Mouse (Mus musculus): Measurements from ENCODE around the gene Sec61a2. TPM values are rescaled to one million over a fixed set of nuclear protein-coding genes. Genes with fewer than 3 reads are reported as not detected.

The Sec61a2 gene
- polyA plus RNA-seq, 1 experiment from 2014 or later = 48.0 TPM

DNA sequence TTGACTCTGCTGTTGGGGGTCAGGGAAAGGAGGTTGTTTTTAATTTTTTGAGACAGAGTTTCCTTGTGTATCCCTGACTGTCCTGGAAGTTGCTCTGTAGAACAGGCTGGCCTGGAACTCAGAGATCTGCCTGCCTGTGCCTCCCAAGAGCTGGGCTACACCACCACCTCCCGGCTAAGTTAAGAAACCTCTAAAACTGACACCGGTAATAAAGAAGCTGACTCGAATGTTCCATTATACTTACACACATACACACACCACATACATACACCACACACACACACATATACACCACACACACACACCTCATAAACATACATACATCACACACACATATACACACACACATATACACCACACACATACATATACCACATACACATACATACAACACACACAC, 39.7 kb upstream of the Sec61a2 start:
- Histone ChIP-seq H3K4me1 (ENCODE audit: control insufficient read depth, insufficient read depth, low read length) (no peaks in the 10 kb centered on the region), H3K9ac (ENCODE audit: low read length) (no peak overlapping the region), H3K27ac (ENCODE audit: low read length) (no peak overlapping the region), H3K36me3 (ENCODE audit: control insufficient read depth, insufficient read depth) (no peaks in the 10 kb centered on the region), H3K9me3 (replicated peaks; ENCODE audit: control insufficient read depth, low read length) (no peaks in the 10 kb centered on the region), H3K4me2 (ENCODE audit: low read depth, low read length) (no peak overlapping the region), H3K4me3 (ENCODE audit: low read length) (no peak overlapping the region), H3K27me3 (ENCODE audit: control insufficient read depth, insufficient read depth, low read length) (no peaks in the 10 kb centered on the region)
- 92% methylated on average over 3 of the region's 3 CpGs for WGBS
- no peak for ATAC-seq (replicated peaks; ENCODE audit: extremely low read depth, insufficient read depth, low FRiP score)

DNA sequence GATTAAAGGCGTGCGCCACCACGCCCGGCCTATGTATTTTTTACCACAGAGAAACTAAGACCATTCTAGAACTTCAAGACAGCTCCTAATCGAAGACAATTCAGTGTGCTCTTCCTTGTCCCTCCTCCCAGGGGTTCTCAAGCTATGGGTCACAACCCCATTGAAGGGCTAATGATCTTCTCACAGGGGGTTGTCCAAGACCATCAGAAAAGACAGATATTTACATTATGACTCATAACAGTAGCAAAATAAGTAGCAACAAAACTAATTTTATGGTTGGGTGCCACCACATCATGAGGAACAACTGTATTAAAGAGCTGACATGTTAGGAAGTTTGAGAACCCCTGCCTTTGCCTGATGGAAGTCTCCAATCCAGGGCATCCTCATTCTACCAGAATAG, 36.7 kb upstream of the Sec61a2 start:
- no peaks in the 10 kb centered on the region for H3K36me3 ChIP-seq (ENCODE audit: control insufficient read depth, insufficient read depth)
- no peak overlapping the region for H3K9ac ChIP-seq (ENCODE audit: low read length)
- 94% methylated on average over 5 of the region's 5 CpGs for WGBS

DNA sequence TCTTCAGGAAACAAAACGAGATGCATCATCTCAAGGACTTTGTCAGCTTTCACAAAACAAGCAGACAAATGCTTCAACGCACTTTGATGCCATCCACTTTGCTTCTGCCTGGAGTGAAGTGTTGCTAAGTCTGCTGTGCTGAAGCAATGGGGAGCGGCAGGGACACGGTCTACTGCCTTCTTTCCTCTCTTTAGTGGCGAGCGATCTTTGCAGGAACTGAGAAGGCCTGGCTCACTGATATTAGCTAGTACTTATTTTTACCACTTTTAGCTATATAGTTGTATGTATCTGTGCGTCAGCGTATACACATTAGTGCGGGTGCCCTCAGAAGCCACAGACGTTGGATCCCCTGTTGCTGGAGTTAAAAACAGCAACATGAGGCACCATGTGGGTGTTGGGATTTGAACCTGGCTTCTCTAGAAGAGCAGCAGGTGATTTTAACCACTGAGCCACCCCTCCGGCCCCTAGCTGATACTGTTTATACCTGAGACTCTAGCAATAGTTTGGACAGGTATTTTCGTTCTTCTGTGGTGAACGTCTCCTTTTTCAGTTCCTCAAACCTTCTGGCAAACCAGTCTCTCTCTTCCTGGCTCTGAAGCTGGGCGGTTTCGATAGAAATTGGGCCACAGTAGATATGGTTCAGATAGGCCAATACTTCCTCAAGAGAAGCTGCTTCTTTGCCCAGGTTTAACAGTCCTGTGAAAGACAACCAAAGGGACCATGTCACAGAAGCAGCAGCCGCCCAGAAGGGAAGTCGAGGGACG, 35.2 kb upstream of the Sec61a2 start:
- no peak overlapping the region for H3K4me2 ChIP-seq (ENCODE audit: low read depth, low read length)
- no peaks in the 10 kb centered on the region for H3K4me1 ChIP-seq (ENCODE audit: control insufficient read depth, insufficient read depth, low read length)
- H3K27me3 ChIP-seq (ENCODE audit: control insufficient read depth, insufficient read depth, low read length) = no peaks in the 10 kb centered on the region
- no peak overlapping the region for H3K27ac ChIP-seq (ENCODE audit: low read length)
- WGBS = 86% methylated on average over 18 of the region's 18 CpGs
- no peaks in the 10 kb centered on the region for H3K36me3 ChIP-seq (ENCODE audit: control insufficient read depth, insufficient read depth)
- no peak for ATAC-seq (replicated peaks; ENCODE audit: extremely low read depth, insufficient read depth, low FRiP score)
- H3K4me3 ChIP-seq (ENCODE audit: low read length) = no peak overlapping the region
- H3K9ac ChIP-seq (ENCODE audit: low read length) = no peak overlapping the region
- no peaks in the 10 kb centered on the region for H3K9me3 ChIP-seq (replicated peaks; ENCODE audit: control insufficient read depth, low read length)

More for the DNA sequence above, 36.7 kb upstream of the Sec61a2 start:
- H3K9me3 ChIP-seq (replicated peaks; ENCODE audit: control insufficient read depth, low read length) = no peaks in the 10 kb centered on the region
- no peak overlapping the region for H3K4me2 ChIP-seq (ENCODE audit: low read depth, low read length)
- H3K27me3 ChIP-seq (ENCODE audit: control insufficient read depth, insufficient read depth, low read length) = no peaks in the 10 kb centered on the region
- no peak overlapping the region for H3K27ac ChIP-seq (ENCODE audit: low read length)
- no peaks in the 10 kb centered on the region for H3K4me1 ChIP-seq (ENCODE audit: control insufficient read depth, insufficient read depth, low read length)
- no peak overlapping the region for H3K4me3 ChIP-seq (ENCODE audit: low read length)
- ATAC-seq (replicated peaks; ENCODE audit: extremely low read depth, insufficient read depth, low FRiP score) = no peak

DNA sequence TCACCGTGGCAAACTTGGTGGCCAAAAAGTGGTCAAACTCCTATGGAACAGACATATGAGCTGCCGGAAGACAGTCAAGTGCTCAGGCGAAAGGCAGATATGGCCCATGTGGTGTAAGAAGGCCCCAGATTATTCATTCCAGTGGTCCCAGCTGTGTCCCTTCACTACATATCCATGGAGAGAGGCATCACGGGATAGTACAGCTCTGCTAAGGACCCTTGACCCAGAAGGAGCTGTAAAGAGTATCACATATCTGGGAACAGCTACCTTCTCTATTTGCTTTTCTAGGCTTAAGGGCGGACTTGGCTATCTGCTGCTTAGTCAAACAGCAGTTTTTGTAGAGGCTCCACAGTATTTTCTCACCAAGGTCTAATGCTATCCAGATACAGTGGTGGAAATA, 34.6 kb upstream of the Sec61a2 start:
- 76% methylated on average over 5 of the region's 5 CpGs for WGBS

DNA sequence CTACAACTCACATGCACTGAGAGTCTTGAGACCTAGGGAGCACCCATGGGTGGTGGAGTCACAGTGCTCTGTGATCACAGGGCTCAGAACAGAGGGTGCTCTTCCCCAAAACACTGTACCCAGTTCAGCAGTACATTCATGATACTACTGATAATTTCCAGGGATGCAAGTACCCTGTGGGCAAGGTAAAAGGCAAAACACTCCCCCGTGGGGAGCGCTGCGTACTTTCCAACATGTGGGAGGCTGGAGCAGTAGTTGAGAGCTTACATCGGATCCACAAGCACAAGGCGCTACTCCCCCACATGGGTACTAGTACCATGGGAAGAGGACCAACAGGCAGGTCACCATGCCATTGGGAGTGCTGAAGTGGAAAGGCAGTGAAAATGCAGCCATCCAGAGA, 32.2 kb upstream of the Sec61a2 start:
- Histone ChIP-seq H3K4me3 (ENCODE audit: low read length) (no peak overlapping the region), H3K27me3 (ENCODE audit: control insufficient read depth, insufficient read depth, low read length) (no peaks in the 10 kb centered on the region), H3K36me3 (ENCODE audit: control insufficient read depth, insufficient read depth) (no peaks in the 10 kb centered on the region), H3K9me3 (replicated peaks; ENCODE audit: control insufficient read depth, low read length) (no peaks in the 10 kb centered on the region), H3K4me2 (ENCODE audit: low read depth, low read length) (no peak overlapping the region), H3K4me1 (ENCODE audit: control insufficient read depth, insufficient read depth, low read length) (no peaks in the 10 kb centered on the region), H3K9ac (ENCODE audit: low read length) (no peak overlapping the region), H3K27ac (ENCODE audit: low read length) (no peak overlapping the region)
- WGBS = 91% methylated on average over 5 of the region's 5 CpGs
- no peak for ATAC-seq (replicated peaks; ENCODE audit: extremely low read depth, insufficient read depth, low FRiP score)

More for the DNA sequence above, 34.6 kb upstream of the Sec61a2 start:
- Histone ChIP-seq H3K27ac (ENCODE audit: low read length) (no peak overlapping the region), H3K9me3 (replicated peaks; ENCODE audit: control insufficient read depth, low read length) (no peaks in the 10 kb centered on the region), H3K36me3 (ENCODE audit: control insufficient read depth, insufficient read depth) (no peaks in the 10 kb centered on the region), H3K4me3 (ENCODE audit: low read length) (no peak overlapping the region), H3K4me2 (ENCODE audit: low read depth, low read length) (no peak overlapping the region), H3K27me3 (ENCODE audit: control insufficient read depth, insufficient read depth, low read length) (no peaks in the 10 kb centered on the region), H3K4me1 (ENCODE audit: control insufficient read depth, insufficient read depth, low read length) (no peaks in the 10 kb centered on the region), H3K9ac (ENCODE audit: low read length) (no peak overlapping the region)
- no peak for ATAC-seq (replicated peaks; ENCODE audit: extremely low read depth, insufficient read depth, low FRiP score)

DNA sequence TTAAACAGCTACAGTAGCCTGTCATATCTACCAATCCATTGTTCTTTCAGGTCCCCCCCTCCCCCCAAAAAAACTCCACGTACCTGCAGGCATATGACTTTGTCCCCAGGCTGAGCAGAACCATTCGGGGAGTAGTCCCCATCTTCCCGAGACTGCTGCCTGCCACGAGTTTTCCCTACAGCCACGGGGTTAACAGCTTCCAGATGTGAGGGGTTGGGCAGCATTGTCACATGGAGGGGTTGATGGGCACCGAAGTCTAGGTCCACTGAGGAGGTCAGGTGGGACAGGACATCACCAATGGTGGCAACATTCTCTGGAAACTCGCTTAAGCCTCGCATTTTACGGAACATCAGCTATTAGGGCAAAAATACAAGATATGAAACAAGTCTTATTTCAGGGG, 28.6 kb upstream of the Sec61a2 start:
- H3K36me3 ChIP-seq (ENCODE audit: control insufficient read depth, insufficient read depth) = no peaks in the 10 kb centered on the region
- no peak for ATAC-seq (replicated peaks; ENCODE audit: extremely low read depth, insufficient read depth, low FRiP score)

DNA sequence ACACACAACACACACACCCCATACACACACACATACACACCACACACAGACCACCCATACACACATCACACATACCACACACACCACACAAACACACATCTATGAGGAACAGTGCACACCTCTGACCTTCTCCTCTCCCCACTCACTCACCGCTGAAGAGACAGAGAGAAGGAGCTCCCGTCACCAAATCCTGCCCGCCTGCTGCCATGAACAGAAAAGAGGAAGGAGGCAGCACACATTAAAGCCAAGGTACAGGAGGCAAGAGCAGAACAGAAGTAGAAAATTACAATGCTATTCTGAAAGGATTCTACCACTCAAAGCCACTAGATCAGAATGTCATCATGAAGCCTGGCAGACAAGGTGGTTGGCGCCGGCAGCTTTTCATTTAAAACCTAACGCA, 27.6 kb upstream of the Sec61a2 start:
- H3K4me1 ChIP-seq (ENCODE audit: control insufficient read depth, insufficient read depth, low read length) = no peaks in the 10 kb centered on the region
- H3K9ac ChIP-seq (ENCODE audit: low read length) = no peak overlapping the region
- no peak for ATAC-seq (replicated peaks; ENCODE audit: extremely low read depth, insufficient read depth, low FRiP score)
- 80% methylated on average over 6 of the region's 6 CpGs for WGBS
- H3K4me2 ChIP-seq (ENCODE audit: low read depth, low read length) = no peak overlapping the region
- no peaks in the 10 kb centered on the region for H3K36me3 ChIP-seq (ENCODE audit: control insufficient read depth, insufficient read depth)
- no peak overlapping the region for H3K27ac ChIP-seq (ENCODE audit: low read length)
- H3K4me3 ChIP-seq (ENCODE audit: low read length) = no peak overlapping the region
- H3K27me3 ChIP-seq (ENCODE audit: control insufficient read depth, insufficient read depth, low read length) = no peaks in the 10 kb centered on the region
- H3K9me3 ChIP-seq (replicated peaks; ENCODE audit: control insufficient read depth, low read length) = no peaks in the 10 kb centered on the region

More for the DNA sequence above, 28.6 kb upstream of the Sec61a2 start:
- Histone ChIP-seq H3K4me1 (ENCODE audit: control insufficient read depth, insufficient read depth, low read length) (no peaks in the 10 kb centered on the region), H3K4me3 (ENCODE audit: low read length) (no peak overlapping the region), H3K27me3 (ENCODE audit: control insufficient read depth, insufficient read depth, low read length) (no peaks in the 10 kb centered on the region), H3K9me3 (replicated peaks; ENCODE audit: control insufficient read depth, low read length) (no peaks in the 10 kb centered on the region), H3K9ac (ENCODE audit: low read length) (no peak overlapping the region), H3K4me2 (ENCODE audit: low read depth, low read length) (no peak overlapping the region), H3K27ac (ENCODE audit: low read length) (no peak overlapping the region)
- WGBS = 79% methylated on average over 9 of the region's 9 CpGs

DNA sequence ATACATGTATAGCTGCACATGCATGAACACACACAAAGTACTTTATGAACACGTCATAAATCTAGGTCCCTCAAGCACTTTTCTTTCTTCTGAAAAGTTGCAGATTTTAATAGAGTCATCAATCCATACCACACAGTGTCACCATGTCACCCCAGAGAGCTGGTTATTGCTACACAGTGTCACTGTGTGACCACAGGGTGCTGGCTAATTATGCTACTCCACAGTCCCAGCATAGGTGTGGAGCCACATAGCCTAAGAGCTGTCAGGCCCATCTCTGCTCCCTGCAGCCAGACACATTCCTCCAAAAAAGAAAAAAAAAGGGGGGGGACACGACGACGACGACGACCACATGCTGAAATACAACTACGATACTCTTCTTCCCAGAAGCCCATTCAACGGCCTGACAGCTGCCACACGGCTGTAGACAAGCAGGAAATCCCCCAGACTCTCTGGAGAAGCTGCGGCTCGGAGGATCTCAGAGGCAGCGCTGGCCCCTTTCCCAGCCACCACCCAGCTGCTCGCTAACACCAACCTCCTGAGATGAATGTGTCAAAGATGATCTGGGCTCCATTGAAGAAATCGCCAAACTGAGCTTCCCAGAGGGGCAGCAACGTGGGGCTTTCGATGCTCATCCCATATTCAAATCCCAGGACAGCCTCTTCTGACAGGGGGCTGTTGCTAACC, 16.2 kb upstream of the Sec61a2 start:
- no peak overlapping the region for H3K4me2 ChIP-seq (ENCODE audit: low read depth, low read length)
- H3K27me3 ChIP-seq (ENCODE audit: control insufficient read depth, insufficient read depth, low read length) = no peaks in the 10 kb centered on the region
- H3K9me3 ChIP-seq (replicated peaks; ENCODE audit: control insufficient read depth, low read length) = no peaks in the 10 kb centered on the region
- no peak for ATAC-seq (replicated peaks; ENCODE audit: extremely low read depth, insufficient read depth, low FRiP score)
- WGBS = 54% methylated on average over 16 of the region's 16 CpGs
- no peak overlapping the region for H3K9ac ChIP-seq (ENCODE audit: low read length)
- no peak overlapping the region for H3K27ac ChIP-seq (ENCODE audit: low read length)
- no peaks in the 10 kb centered on the region for H3K4me1 ChIP-seq (ENCODE audit: control insufficient read depth, insufficient read depth, low read length)
- no peaks in the 10 kb centered on the region for H3K36me3 ChIP-seq (ENCODE audit: control insufficient read depth, insufficient read depth)
- H3K4me3 ChIP-seq (ENCODE audit: low read length) = no peak overlapping the region

DNA sequence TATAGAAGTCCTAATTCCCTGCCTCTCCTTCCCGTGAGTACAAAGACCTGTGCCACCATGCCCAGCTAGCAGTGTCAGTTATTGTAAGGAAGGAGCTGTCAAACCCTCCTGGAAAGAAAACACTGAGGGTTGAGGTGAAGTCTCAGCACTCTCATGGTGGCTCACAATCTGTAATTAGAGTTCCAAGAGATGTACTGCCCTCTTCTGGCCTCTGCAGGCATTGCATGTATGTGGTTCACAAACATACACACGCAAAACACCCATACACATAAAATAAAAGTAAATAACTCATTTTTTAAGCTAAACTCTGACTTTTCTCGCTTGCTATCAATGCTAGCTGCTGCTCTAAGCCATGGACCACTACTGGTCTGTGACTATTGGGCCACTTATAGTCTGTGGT, 11.4 kb upstream of the Sec61a2 start:
- H3K9ac ChIP-seq (ENCODE audit: low read length) = no peak overlapping the region
- no peak overlapping the region for H3K4me2 ChIP-seq (ENCODE audit: low read depth, low read length)
- H3K4me1 ChIP-seq (ENCODE audit: control insufficient read depth, insufficient read depth, low read length) = no peaks in the 10 kb centered on the region; the same call in 1 of the 2 replicates
- H3K27ac ChIP-seq (ENCODE audit: low read length) = no peak overlapping the region
- no peak for ATAC-seq (replicated peaks; ENCODE audit: extremely low read depth, insufficient read depth, low FRiP score)
- H3K4me3 ChIP-seq (ENCODE audit: low read length) = no peak overlapping the region
- H3K9me3 ChIP-seq (replicated peaks; ENCODE audit: control insufficient read depth, low read length) = no peaks in the 10 kb centered on the region
- no peaks in the 10 kb centered on the region; the same call in 1 of the 2 replicates for H3K36me3 ChIP-seq (ENCODE audit: control insufficient read depth, insufficient read depth)
- 60% methylated on average over 3 of the region's 3 CpGs for WGBS
- no peaks in the 10 kb centered on the region for H3K27me3 ChIP-seq (ENCODE audit: control insufficient read depth, insufficient read depth, low read length)
